Mouse (Mus musculus) heart, adult 2 months (tissue): ENCODE data around the gene Prdx3. TPM values are rescaled to one million over a fixed set of nuclear protein-coding genes. Genes with fewer than 3 reads are reported as not detected.

ENCODE experiments used
- DNase-seq, 2 experiments: peaks; one replicate each; pipeline ENCODE4 v3.0.0; 2021
- H3K27ac ChIP-seq: fragments of 200-600 bp; 2 replicates; pipeline ENCODE4 v1.8.1; 2022
- H3K27me3 ChIP-seq: fragments of 200-500 bp; 2 replicates; pipeline ENCODE4 v1.6.1; 2012; ENCODE audit warnings: mild to moderate bottlenecking, low read length, inconsistent platforms, mixed read lengths; ENCODE audit not compliant: control insufficient read depth, insufficient read depth
- H3K36me3 ChIP-seq: fragments of 200-500 bp; 2 replicates; pipeline ENCODE4 v1.6.1; 2012; ENCODE audit warnings: low read length, inconsistent platforms; ENCODE audit not compliant: control insufficient read depth, insufficient read depth
- H3K4me1 ChIP-seq: fragments of 200-500 bp; 2 replicates; pipeline ENCODE4 v1.6.1; 2011; ENCODE audit warnings: low read length; ENCODE audit not compliant: control insufficient read depth, insufficient read depth
- H3K4me3 ChIP-seq: fragments of 200-600 bp; 2 replicates; pipeline ENCODE4 v1.8.1; 2022
- H3K79me2 ChIP-seq: fragments of 200-500 bp; replicated peaks from 2 replicates; pipeline ENCODE4 v1.6.1; 2012; ENCODE audit warnings: mild to moderate bottlenecking, inconsistent platforms, low read length, moderate library complexity, mixed read lengths; ENCODE audit not compliant: control insufficient read depth, insufficient read depth
- H3K9ac ChIP-seq: fragments of 200-500 bp; 2 replicates; pipeline ENCODE4 v1.6.1; 2012; ENCODE audit warnings: low read depth, mild to moderate bottlenecking, control low read depth, inconsistent platforms, low read length, mixed read lengths
- CTCF ChIP-seq: fragments of 200-600 bp; IDR thresholded peaks from 2 replicates; pipeline ENCODE4 v1.8.1; 2022; ENCODE audit warnings: antibody characterized with exemption, mild to moderate bottlenecking, moderate library complexity
- EP300 ChIP-seq: fragments of 200-500 bp; IDR thresholded peaks from 2 replicates; pipeline ENCODE4 v1.6.1; 2011; ENCODE audit warnings: low read depth, low read length, control low read depth; ENCODE audit not compliant: insufficient read depth
- POLR2A ChIP-seq: fragments of 200-500 bp; IDR thresholded peaks from 2 replicates; pipeline ENCODE4 v1.6.1; 2011; ENCODE audit warnings: mild to moderate bottlenecking, low read depth, low read length, control low read depth; ENCODE audit not compliant: insufficient read depth
- WGBS: fragments of 180-500 bp; shearing (Covaris S2); methylation state at CpG from one replicate; pipeline ENCODE4 v1.1.7; 2018; 5-methylcytosine and 5-hydroxymethylcytosine counted together
- intact Hi-C: fragments of 180-260 bp; cut with DNase I; formaldehyde crosslinking; loops from one replicate; pipeline ENCODE4 v1.15.1; 2025
- polyA plus RNA-seq: library from polyadenylated mRNA; depleted of rRNA; stranded (reverse); fragments of >200 nt; gene quantifications from 2 replicates; pipeline ENCODE4 v1.2.3, GENCODE M21; 2012
- total RNA-seq, 2 experiments: library from RNA; stranded (reverse); gene quantifications; 2 replicates each; pipeline ENCODE4 v1.2.3; 2021

The Prdx3 gene
- total and polyA plus RNA-seq, 3 experiments, result 353 to 450 (median 407) TPM

DNA sequence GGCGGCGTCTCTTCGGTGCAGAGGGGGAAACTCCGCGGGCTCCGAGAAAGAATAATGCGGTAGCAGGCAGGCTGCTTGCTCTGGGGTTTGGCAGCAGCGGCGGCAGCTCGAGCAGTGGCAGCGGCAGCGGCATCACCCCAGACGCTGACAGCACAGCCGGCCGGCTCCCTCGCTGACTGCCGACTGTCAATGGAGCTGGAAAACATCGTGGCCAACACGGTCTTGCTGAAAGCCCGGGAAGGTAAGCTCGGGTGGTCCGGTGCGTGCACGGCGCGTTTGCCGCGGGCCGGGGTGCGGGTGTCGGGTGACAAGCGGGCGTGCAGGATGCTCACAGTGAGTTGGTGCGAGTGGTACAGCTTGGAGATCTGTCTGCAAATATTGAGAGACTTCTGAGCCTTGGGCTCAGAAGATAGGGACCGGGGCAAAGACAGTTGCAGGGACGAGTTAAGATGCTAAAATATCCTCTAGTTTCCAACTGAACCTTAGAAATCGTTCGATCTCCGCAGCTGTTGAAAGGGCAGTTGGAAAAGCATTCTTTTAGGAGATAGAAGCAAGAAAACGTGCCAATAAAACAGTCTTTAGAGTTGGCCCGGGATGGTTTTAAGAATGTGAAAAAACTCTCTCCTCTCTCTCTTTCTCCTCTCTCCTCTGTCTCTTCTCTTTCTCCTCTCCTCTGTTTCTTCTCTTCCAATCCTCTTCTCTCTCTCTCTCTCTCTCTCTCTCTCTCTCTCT lies 16.2 kb upstream of the Prdx3 start:
- Histone ChIP-seq H3K4me3 (peak overlapping the region; percentile 99), H3K79me2 (peaks cover 1% of the 10 kb centered on the region; the same call in 1 of the 2 replicates), H3K27ac (peak overlapping the region; percentile 89), H3K9ac (peak overlapping the region; percentile 71), H3K27me3 (no peaks in the 10 kb centered on the region), H3K4me1 (peaks cover 9% of the 10 kb centered on the region), H3K36me3 (peaks cover 26% of the 10 kb centered on the region)
- under 1% methylated on average over 41 of the region's 41 CpGs for WGBS
- intact Hi-C loops, result loop anchor here (2.0 to 5.0 kb wide), 2 partner anchors 58 to 117 kb away; no protein-coding TSS in a partner anchor
- peak in 1 of 2 experiments; percentile 79 for DNase-seq
- TF ChIP-seq CTCF (no peak), EP300 (no peak), POLR2A (no peak)

DNA sequence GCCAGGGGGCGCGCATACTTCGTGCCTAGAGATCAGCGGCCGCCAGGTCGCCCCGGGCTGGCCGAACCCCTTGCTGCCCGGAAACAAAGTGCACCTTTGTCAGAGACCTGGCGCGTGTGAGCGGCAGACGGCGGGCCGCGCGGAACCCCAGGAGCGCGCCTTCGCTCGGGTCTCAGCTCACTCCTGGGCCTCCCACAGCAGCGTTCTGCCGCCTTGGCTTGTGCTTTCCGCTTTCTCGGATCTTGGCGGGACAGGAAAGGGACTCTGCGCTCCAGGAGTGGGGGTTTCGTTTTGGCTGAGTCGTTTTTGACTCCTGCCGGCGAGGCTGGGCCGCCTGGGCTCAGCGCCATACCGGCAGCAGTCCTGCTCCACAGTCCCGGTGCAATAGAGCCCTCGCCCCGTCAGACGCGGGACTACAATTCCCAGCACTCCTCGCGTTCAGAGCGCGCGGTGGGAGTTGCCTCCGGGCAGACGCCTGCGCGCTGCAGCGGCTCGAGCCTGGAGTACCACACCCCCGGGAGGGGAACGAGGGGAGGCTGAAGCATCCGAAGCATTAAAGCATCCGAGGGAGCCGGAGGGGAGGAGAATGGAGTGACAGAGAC lies 15.5 kb upstream of the Prdx3 start, which contains the start of gene Grk5:
Gene Grk5, plus strand, starts transcription at position 36 of the 602 bp plus-strand sequence.
- peak; percentile 92 for TF ChIP-seq CTCF
- peak; percentile 40 for TF ChIP-seq POLR2A
- TF ChIP-seq EP300, result 0 out of 2 replicates have a peak, but pooled peaks have one; percentile 21
- H3K9ac ChIP-seq, result peak within 1 kb of the TSS; percentile 96
- WGBS, result under 1% methylated on average over 55 of the region's 55 CpGs

DNA sequence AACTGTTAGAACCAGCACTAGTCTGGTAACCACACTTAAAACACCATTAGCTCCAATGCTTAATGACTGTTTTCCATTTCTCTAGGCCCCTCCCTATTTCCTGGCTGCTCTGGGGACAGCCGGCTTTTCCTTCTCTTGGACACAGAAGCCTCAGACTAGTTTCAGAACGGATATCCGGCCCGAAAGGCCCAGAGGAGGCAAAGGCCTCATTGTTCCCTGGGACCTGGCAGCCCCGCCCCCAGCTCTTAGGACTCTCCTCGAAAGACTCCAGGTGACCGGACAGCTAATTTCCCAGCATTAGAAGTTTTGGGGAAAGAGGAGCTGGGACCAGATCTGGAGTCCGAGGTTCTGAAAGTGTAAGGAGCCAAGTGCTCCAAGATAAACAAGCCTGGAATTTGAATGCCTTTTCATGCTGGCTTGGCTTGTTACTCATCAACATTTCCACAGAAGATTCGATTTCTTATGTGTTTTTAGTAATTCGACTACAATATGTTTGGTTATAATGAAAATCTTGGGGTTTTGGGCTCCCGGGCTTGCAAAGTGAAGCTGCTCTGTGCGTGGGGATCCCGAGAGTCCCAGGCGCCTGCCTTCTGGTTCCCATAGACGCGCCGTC lies 14.9 kb upstream of the Prdx3 start:
- Histone ChIP-seq H3K9ac (peak overlapping the region; percentile 29), H3K36me3 (peaks cover 19% of the 10 kb centered on the region), H3K27ac (peak overlapping the region; percentile 93), H3K4me3 (peak overlapping the region; percentile 99), H3K79me2 (peaks cover 1% of the 10 kb centered on the region; the same call in 1 of the 2 replicates), H3K4me1 (peaks cover 3% of the 10 kb centered on the region), H3K27me3 (no peaks in the 10 kb centered on the region)
- intact Hi-C loops, result loop anchor here (1.0 to 5.0 kb wide), 2 partner anchors 195 to 253 kb away; partner anchors contain the start of gene Zfp950
- 0 out of 2 replicates have a peak, but pooled peaks have one; percentile 12 for TF ChIP-seq POLR2A
- no peak for TF ChIP-seq CTCF
- 0 out of 2 replicates have a peak, but pooled peaks have one; percentile 30 for TF ChIP-seq EP300
- 6% methylated on average over 17 of the region's 17 CpGs for WGBS
- peak; percentile 81 to 85 for DNase-seq

More for the DNA sequence above, 15.5 kb upstream of the Prdx3 start, which contains the start of gene Grk5:
- peaks cover 3% of the 10 kb centered on the region for H3K4me1 ChIP-seq
- H3K79me2 ChIP-seq, result peaks cover 1% of the 10 kb centered on the region; the same call in 1 of the 2 replicates
- H3K4me3 ChIP-seq, result peak within 1 kb of the TSS; percentile 99
- DNase-seq, result peak; percentile 96 to 97
- peak within 1 kb of the TSS; percentile 93 for H3K27ac ChIP-seq
- H3K36me3 ChIP-seq, result peaks cover 21% of the 10 kb centered on the region
- intact Hi-C loops, result loop anchor here (1.0 to 5.0 kb wide), 4 partner anchors 59 to 252 kb away; partner anchors contain the start of gene Zfp950
- H3K27me3 ChIP-seq, result no peaks in the 10 kb centered on the region

- Histone ChIP-seq H3K4me3 (no peak overlapping the region), H3K27ac (peak overlapping the region; percentile 93), H3K9ac (no peak overlapping the region), H3K27me3 (no peaks in the 10 kb centered on the region), H3K79me2 (peaks cover 1% of the 10 kb centered on the region; the same call in 1 of the 2 replicates), H3K36me3 (peaks cover 18% of the 10 kb centered on the region), H3K4me1 (peaks cover 3% of the 10 kb centered on the region)
- intact Hi-C loops, result loop anchor here (5.0 kb wide), 1 partner anchor 255 kb away; the partner anchor contains the start of gene Zfp950
- no peak for DNase-seq
- 38% methylated on average over 2 of the region's 2 CpGs for WGBS
- TF ChIP-seq POLR2A (no peak), EP300 (no peak), CTCF (no peak)
Measured at GRCm38 (mm10) chr19:60887637-60888036, 13.3 kb upstream of the Prdx3 start.

DNA sequence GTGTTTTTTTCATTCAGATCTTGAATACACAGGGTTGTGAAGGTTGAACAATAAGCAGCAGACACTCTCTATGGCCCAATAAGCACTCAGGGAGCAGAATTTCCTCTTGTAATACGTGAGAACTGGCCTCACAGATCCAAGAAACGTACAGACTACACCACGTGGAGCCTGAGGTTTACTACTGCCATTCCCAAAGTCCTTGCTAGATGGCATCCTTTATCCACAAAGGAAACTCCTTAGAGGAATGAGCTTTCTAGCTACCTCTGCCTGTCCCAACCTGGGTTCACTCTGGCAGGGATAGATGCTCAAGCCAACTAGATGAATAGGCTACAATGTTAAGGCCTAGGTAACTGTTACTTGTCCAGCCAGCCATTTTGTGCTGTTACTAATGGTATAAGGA lies 8.8 kb upstream of the Prdx3 start:
- TF ChIP-seq CTCF (peak; percentile 92), EP300 (no peak), POLR2A (no peak)
- DNase-seq, result no peak
- H3K4me1 ChIP-seq, result no peaks in the 10 kb centered on the region
- no peak overlapping the region for H3K9ac ChIP-seq
- intact Hi-C loops, result loop anchor here (1.0 kb wide), 1 partner anchor 202 kb away; no protein-coding TSS in a partner anchor
- no peak overlapping the region for H3K4me3 ChIP-seq
- no peak overlapping the region for H3K27ac ChIP-seq
- H3K79me2 ChIP-seq, result no peaks in the 10 kb centered on the region
- H3K27me3 ChIP-seq, result no peaks in the 10 kb centered on the region
- H3K36me3 ChIP-seq, result peaks cover 4% of the 10 kb centered on the region
- WGBS, result 4% methylated on average over 3 of the region's 3 CpGs
